Mouse (Mus musculus) midbrain, embryonic 12.5 days (tissue): ENCODE measurements at regions not wholly inside any gene's neighbourhood (a gene's known extent, or its start where the extent isn't known, plus 50 kb on each side); places are given as distances from the start of the nearest gene placed in this dataset.

Source experiments
- ATAC-seq: fragments of 200-750 bp; cut with Nextera tagmentation; 2 replicates; pipeline ENCODE4 v1.8.0; 2017; ENCODE audit warnings: low read depth, moderate TSS enrichment, moderate library complexity; ENCODE audit not compliant: low FRiP score
- H3K27ac ChIP-seq: fragments of 300-500 bp; sonication (generic); replicated peaks from 2 replicates; pipeline ENCODE4 v1.5.1; 2016; ENCODE audit warnings: mild to moderate bottlenecking
- H3K27me3 ChIP-seq: fragments of 300-500 bp; sonication (generic); 2 replicates; pipeline ENCODE4 v1.6.1; 2016; ENCODE audit warnings: mild to moderate bottlenecking
- H3K36me3 ChIP-seq: fragments of 300-500 bp; sonication (generic); 2 replicates; pipeline ENCODE4 v1.6.1; 2016
- H3K4me1 ChIP-seq: fragments of 300-500 bp; sonication (generic); 2 replicates; pipeline ENCODE4 v1.6.1; 2016
- H3K4me2 ChIP-seq: fragments of 300-500 bp; sonication (generic); replicated peaks from 2 replicates; pipeline ENCODE4 v1.6.1; 2016; ENCODE audit warnings: mild to moderate bottlenecking, moderate library complexity
- H3K4me3 ChIP-seq: fragments of 300-500 bp; sonication (generic); 2 replicates; pipeline ENCODE4 v1.5.1; 2016; ENCODE audit warnings: mild to moderate bottlenecking
- H3K9ac ChIP-seq: fragments of 300-500 bp; sonication (generic); replicated peaks from 2 replicates; pipeline ENCODE4 v1.6.1; 2016; ENCODE audit warnings: mild to moderate bottlenecking, moderate library complexity
- H3K9me3 ChIP-seq: fragments of 300-500 bp; sonication (generic); 2 replicates; pipeline ENCODE4 v1.6.1; 2016; ENCODE audit warnings: mild to moderate bottlenecking
- WGBS: fragments of 180-500 bp; shearing (Covaris S2); methylation state at CpG from one replicate; pipeline ENCODE4 v1.1.7; 2016; 5-methylcytosine and 5-hydroxymethylcytosine counted together

GRCm38 (mm10) chr9:33887279-33887678, 598.4 kb upstream of the Kirrel3 start:
- no peaks in the 10 kb centered on the region for H3K27me3 ChIP-seq
- no peak overlapping the region for H3K4me3 ChIP-seq
- H3K9me3 ChIP-seq, result no peaks in the 10 kb centered on the region
- 16% methylated on average over 2 of the region's 2 CpGs for WGBS
- H3K27ac ChIP-seq, result no peak overlapping the region
- ATAC-seq, result no peak
- no peaks in the 10 kb centered on the region for H3K4me1 ChIP-seq
- no peak overlapping the region for H3K9ac ChIP-seq
- H3K4me2 ChIP-seq, result no peak overlapping the region
- no peaks in the 10 kb centered on the region for H3K36me3 ChIP-seq

DNA sequence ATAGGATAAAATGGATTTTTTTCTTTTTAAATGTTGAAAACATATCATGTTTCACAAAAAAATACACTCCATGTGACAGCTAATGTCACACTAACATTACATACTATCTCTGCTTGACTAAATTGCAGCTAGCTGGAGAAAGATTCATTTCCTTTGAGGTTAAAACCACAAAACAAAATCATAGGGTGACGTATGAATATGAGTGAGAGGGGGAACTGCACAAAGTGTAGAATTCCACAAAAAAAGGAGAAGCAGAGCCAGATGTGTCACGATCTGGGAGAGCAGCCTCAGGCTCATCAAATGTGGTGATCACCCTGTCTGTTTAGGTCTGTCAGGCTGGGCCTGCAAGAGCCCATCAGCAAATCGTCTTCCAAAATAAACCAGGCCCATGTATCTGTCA, 593.7 kb upstream of the Kirrel3 start:
- H3K36me3 ChIP-seq, result no peaks in the 10 kb centered on the region
- no peaks in the 10 kb centered on the region for H3K9me3 ChIP-seq
- no peaks in the 10 kb centered on the region for H3K27me3 ChIP-seq
- no peak overlapping the region for H3K9ac ChIP-seq
- WGBS, result 71% methylated on average over 3 of the region's 3 CpGs
- H3K4me2 ChIP-seq, result no peak overlapping the region
- H3K4me1 ChIP-seq, result no peaks in the 10 kb centered on the region
- no peak overlapping the region for H3K4me3 ChIP-seq
- no peak for ATAC-seq
- no peak overlapping the region for H3K27ac ChIP-seq

GRCm38 (mm10) chr9:33901313-33902076, 584.2 kb upstream of the Kirrel3 start:
- no peaks in the 10 kb centered on the region for H3K36me3 ChIP-seq
- peak; percentile 86 for ATAC-seq
- H3K27me3 ChIP-seq, result peaks cover 33% of the 10 kb centered on the region
- H3K27ac ChIP-seq, result peak overlapping the region; percentile 39; the same call in 1 of the 2 replicates
- H3K4me3 ChIP-seq, result no peak overlapping the region
- H3K4me1 ChIP-seq, result peaks cover 23% of the 10 kb centered on the region
- peak overlapping the region; percentile 21; the same call in 1 of the 2 replicates for H3K4me2 ChIP-seq
- H3K9me3 ChIP-seq, result no peaks in the 10 kb centered on the region
- 20% methylated on average over 10 of the region's 10 CpGs for WGBS
- H3K9ac ChIP-seq, result no peak overlapping the region

DNA sequence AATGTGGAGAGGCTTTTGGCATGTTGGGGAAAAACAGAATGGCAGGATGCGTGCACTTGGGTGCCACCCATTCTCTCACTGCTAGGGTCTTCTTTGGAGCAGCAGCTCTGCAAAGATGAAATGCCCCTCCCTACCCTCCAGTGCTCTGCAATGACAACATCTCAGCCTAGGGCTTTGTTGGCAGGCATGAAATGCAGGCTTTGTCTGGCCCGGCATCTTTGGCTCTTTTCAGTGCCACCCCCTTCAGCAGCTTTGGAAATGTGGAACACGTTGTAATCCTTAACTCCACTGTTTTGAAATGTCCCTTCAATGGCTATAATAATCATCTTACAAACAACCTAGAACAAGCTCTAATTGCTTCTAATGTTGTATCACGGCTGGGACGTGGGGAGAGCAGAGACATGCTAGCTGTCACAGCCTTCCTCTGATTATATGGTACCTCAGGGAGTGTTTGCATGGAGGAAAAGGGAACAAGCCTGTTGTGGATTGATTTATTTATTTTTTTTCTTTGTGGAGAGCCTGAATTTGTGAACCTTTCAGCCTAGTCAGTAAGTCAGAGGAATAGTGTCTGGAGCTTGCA, 581.6 kb upstream of the Kirrel3 start:
- Histone ChIP-seq H3K36me3 (no peaks in the 10 kb centered on the region), H3K4me1 (peaks cover 23% of the 10 kb centered on the region), H3K27ac (no peak overlapping the region), H3K4me2 (no peak overlapping the region), H3K4me3 (no peak overlapping the region), H3K9ac (no peak overlapping the region), H3K9me3 (no peaks in the 10 kb centered on the region), H3K27me3 (peaks cover 19% of the 10 kb centered on the region)
- ATAC-seq, result peak; percentile 67
- WGBS, result 25% methylated on average over 5 of the region's 5 CpGs

DNA sequence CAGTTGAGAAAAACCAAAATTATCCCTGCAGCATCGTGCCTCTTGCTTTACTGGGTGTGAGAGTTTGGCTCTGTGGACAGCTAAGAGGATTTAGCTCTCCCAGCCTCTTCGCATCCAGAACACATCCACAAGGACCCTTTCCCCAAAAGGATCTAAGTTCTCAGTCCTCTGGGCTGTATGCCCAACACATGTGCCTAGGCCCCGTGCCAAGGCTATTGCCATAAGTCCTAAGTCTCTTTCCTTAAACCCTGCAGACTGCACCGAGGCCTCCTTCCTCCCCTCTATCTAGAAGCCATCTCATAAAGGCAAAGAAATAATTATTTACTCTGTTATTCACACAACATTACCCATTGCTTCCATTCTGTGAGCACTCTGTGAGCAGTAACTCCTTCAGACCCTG, 570.8 kb upstream of the Kirrel3 start:
- no peak overlapping the region for H3K27ac ChIP-seq
- H3K4me3 ChIP-seq, result no peak overlapping the region
- H3K4me1 ChIP-seq, result no peaks in the 10 kb centered on the region
- H3K4me2 ChIP-seq, result no peak overlapping the region
- H3K36me3 ChIP-seq, result no peaks in the 10 kb centered on the region
- H3K9me3 ChIP-seq, result no peaks in the 10 kb centered on the region
- 95% methylated on average over 4 of the region's 4 CpGs for WGBS
- H3K9ac ChIP-seq, result no peak overlapping the region
- H3K27me3 ChIP-seq, result no peaks in the 10 kb centered on the region
- no peak for ATAC-seq

DNA sequence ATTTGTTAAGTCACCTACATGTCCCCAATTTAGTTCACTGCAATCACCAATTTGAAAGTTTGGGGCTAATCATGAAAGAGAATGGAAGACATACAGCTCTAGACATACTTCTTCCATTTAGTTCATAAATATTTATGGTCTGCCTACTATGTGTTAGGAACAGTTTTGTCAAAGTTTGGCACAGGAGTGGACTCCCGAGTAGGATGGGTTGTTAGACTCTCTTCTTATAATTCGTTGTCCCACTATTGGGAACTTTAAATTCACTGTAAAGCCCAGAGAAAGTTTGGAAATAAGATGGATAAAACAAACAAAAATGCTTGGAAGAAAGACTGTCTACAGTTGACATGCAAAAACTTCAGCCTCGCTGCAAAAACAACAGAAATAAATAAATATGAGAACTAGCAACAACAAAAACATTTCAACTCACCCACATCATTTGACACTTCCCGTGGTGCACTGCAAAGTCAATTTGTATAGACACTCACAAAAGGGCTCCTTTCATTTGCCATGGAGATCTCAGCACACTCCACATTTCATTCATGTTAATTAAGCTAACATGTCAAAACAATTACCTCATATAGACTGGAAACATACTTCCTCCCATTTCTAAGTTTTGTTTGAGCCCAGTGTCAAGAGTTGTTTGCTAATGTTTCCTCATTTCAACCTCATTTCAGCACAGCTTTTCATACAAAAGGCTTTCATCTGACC, 570.2 kb upstream of the Kirrel3 start:
- ATAC-seq, result no peak
- Histone ChIP-seq H3K4me1 (no peaks in the 10 kb centered on the region), H3K9ac (no peak overlapping the region), H3K4me2 (no peak overlapping the region), H3K27me3 (no peaks in the 10 kb centered on the region), H3K9me3 (no peaks in the 10 kb centered on the region), H3K36me3 (no peaks in the 10 kb centered on the region), H3K4me3 (no peak overlapping the region), H3K27ac (no peak overlapping the region)
- WGBS, result 80% methylated on average over 4 of the region's 4 CpGs

DNA sequence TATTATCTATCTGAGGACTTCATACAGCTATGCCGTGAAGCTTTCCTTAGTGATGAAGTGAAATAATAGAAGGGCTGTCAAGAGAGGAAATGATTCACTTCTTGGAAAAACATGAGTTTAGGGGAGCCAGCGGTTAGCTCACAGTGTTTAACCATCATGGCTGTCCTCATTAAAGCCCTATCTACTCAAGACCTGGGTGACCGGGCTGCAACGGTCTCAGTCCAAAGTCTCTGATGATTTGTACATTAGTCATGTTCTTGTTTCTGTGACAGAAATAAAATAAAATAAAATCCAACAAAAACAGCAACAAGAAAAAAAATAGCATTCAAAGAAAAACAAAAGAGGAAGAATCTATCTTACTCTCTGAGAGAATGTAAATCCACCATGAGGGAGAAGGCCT, 555.4 kb upstream of the Kirrel3 start:
- no peak for ATAC-seq
- Histone ChIP-seq H3K27me3 (no peaks in the 10 kb centered on the region), H3K9me3 (no peaks in the 10 kb centered on the region), H3K9ac (no peak overlapping the region), H3K4me3 (no peak overlapping the region), H3K4me2 (no peak overlapping the region), H3K4me1 (no peaks in the 10 kb centered on the region), H3K27ac (no peak overlapping the region), H3K36me3 (no peaks in the 10 kb centered on the region)
- 90% methylated on average over 4 of the region's 4 CpGs for WGBS

DNA sequence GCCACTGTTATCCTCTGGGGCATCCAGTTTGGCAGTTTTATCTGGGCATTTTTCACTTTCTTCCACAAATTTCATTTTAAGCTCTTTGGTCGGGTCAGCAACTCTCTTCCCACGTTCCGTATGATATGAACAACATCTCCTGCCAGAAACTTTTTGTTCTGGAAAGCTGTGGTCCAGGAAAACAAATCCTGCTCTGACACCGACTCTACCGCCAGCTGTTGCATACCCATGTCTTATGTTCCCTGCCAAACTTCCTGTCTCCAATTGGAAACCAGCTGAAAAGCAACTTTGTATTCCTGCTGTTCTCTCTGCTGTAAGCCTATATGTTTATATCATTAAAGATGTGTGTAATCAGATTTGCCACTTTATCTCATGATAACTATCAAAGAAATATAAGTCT, 551.6 kb upstream of the Kirrel3 start:
- Histone ChIP-seq H3K4me3 (no peak overlapping the region), H3K27me3 (no peaks in the 10 kb centered on the region), H3K9me3 (no peaks in the 10 kb centered on the region), H3K27ac (no peak overlapping the region), H3K4me1 (no peaks in the 10 kb centered on the region), H3K4me2 (no peak overlapping the region), H3K36me3 (no peaks in the 10 kb centered on the region), H3K9ac (no peak overlapping the region)
- ATAC-seq, result no peak
- whole genome bisulfite sequencing, result 93% methylated on average over 5 of the region's 5 CpGs

DNA sequence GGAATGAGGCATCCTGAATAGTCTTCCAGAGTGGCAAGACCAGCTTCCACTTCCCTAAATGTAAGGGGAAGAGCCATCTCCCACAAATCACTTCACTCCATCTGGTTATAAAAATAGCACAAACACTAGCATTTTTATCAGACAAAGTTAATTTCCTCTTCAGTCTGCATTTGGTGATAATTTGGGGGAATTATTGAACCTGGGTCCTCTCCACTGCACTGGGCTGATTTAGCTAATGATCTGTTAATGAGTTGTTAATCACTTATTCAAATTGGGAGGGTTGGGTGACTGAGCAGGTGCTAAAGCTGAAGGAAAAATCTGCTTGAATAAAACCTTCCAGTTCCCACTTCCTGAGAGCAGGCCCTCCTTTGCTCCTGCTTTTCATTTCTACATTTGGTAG, 531.4 kb upstream of the Kirrel3 start:
- ATAC-seq, result no peak
- Histone ChIP-seq H3K36me3 (no peaks in the 10 kb centered on the region), H3K27ac (no peak overlapping the region)

More for the DNA sequence above, 531.4 kb upstream of the Kirrel3 start:
- Histone ChIP-seq H3K27me3 (no peaks in the 10 kb centered on the region), H3K9me3 (no peaks in the 10 kb centered on the region), H3K4me1 (no peaks in the 10 kb centered on the region), H3K9ac (no peak overlapping the region), H3K4me3 (no peak overlapping the region), H3K4me2 (no peak overlapping the region)
